Mouse (Mus musculus): ENCODE measurements around the gene Dnah11. TPM values are rescaled to one million over a fixed set of nuclear protein-coding genes. Genes with fewer than 3 reads are reported as not detected.

The Dnah11 gene
- polyA plus RNA-seq, 1 experiment from 2014 or later, result 0.09 TPM

GRCm38 (mm10) chr12:118025771-118026170, 173.1 kb downstream of the Dnah11 start:
- ATAC-seq, result no peak
- Histone ChIP-seq H3K4me2 (ENCODE audit: low read depth, low read length) (no peak overlapping the region), H3K9me3 (ENCODE audit: control insufficient read depth, low read length) (no peaks in the 10 kb centered on the region), H3K9ac (ENCODE audit: low read depth, low read length) (no peak overlapping the region), H3K27ac (ENCODE audit: low read length) (no peak overlapping the region), H3K36me3 (ENCODE audit: control insufficient read depth, insufficient read depth, low read length) (no peaks in the 10 kb centered on the region), H3K27me3 (replicated peaks; ENCODE audit: control insufficient read depth, insufficient read depth, low read length) (no peaks in the 10 kb centered on the region), H3K4me1 (ENCODE audit: control insufficient read depth, insufficient read depth, low read length) (no peaks in the 10 kb centered on the region), H3K4me3 (ENCODE audit: low read length) (no peak overlapping the region)
- WGBS, result 77% methylated on average over 4 of the region's 4 CpGs

GRCm38 (mm10) chr12:118018936-118019335, 179.9 kb downstream of the Dnah11 start:
- Histone ChIP-seq H3K9me3 (ENCODE audit: control insufficient read depth, low read length) (no peaks in the 10 kb centered on the region), H3K4me3 (ENCODE audit: low read length) (no peak overlapping the region), H3K4me2 (ENCODE audit: low read depth, low read length) (no peak overlapping the region), H3K4me1 (ENCODE audit: control insufficient read depth, insufficient read depth, low read length) (no peaks in the 10 kb centered on the region), H3K27me3 (replicated peaks; ENCODE audit: control insufficient read depth, insufficient read depth, low read length) (no peaks in the 10 kb centered on the region), H3K36me3 (ENCODE audit: control insufficient read depth, insufficient read depth, low read length) (no peaks in the 10 kb centered on the region), H3K27ac (ENCODE audit: low read length) (no peak overlapping the region), H3K9ac (ENCODE audit: low read depth, low read length) (no peak overlapping the region)
- WGBS, result 70% methylated on average over 6 of the region's 6 CpGs
- no peak for ATAC-seq

- no peak for ATAC-seq
- Histone ChIP-seq H3K9me3 (ENCODE audit: control insufficient read depth, low read length) (no peaks in the 10 kb centered on the region), H3K9ac (ENCODE audit: low read depth, low read length) (no peak overlapping the region), H3K27me3 (replicated peaks; ENCODE audit: control insufficient read depth, insufficient read depth, low read length) (no peaks in the 10 kb centered on the region), H3K4me3 (ENCODE audit: low read length) (no peak overlapping the region), H3K4me2 (ENCODE audit: low read depth, low read length) (no peak overlapping the region), H3K4me1 (ENCODE audit: control insufficient read depth, insufficient read depth, low read length) (no peaks in the 10 kb centered on the region), H3K36me3 (ENCODE audit: control insufficient read depth, insufficient read depth, low read length) (no peaks in the 10 kb centered on the region), H3K27ac (ENCODE audit: low read length) (no peak overlapping the region)
- WGBS, result 83% methylated on average over 3 of the region's 3 CpGs
Measured at GRCm38 (mm10) chr12:118013872-118014271, 185.0 kb downstream of the Dnah11 start.

- Histone ChIP-seq H3K4me1 (ENCODE audit: control insufficient read depth, insufficient read depth, low read length) (no peaks in the 10 kb centered on the region), H3K4me2 (ENCODE audit: low read depth, low read length) (no peak overlapping the region), H3K9ac (ENCODE audit: low read depth, low read length) (no peak overlapping the region), H3K36me3 (ENCODE audit: control insufficient read depth, insufficient read depth, low read length) (no peaks in the 10 kb centered on the region), H3K9me3 (ENCODE audit: control insufficient read depth, low read length) (no peaks in the 10 kb centered on the region), H3K4me3 (ENCODE audit: low read length) (no peak overlapping the region), H3K27me3 (replicated peaks; ENCODE audit: control insufficient read depth, insufficient read depth, low read length) (no peaks in the 10 kb centered on the region), H3K27ac (ENCODE audit: low read length) (no peak overlapping the region)
- no peak for ATAC-seq
- WGBS, result 89% methylated on average over 8 of the region's 8 CpGs
Measured at GRCm38 (mm10) chr12:118011921-118012320, 186.9 kb downstream of the Dnah11 start.

GRCm38 (mm10) chr12:117994938-117995337, 203.9 kb downstream of the Dnah11 start:
- Histone ChIP-seq H3K4me3 (ENCODE audit: low read length) (no peak overlapping the region), H3K4me2 (ENCODE audit: low read depth, low read length) (no peak overlapping the region), H3K9me3 (ENCODE audit: control insufficient read depth, low read length) (no peaks in the 10 kb centered on the region), H3K27ac (ENCODE audit: low read length) (no peak overlapping the region), H3K4me1 (ENCODE audit: control insufficient read depth, insufficient read depth, low read length) (no peaks in the 10 kb centered on the region), H3K9ac (ENCODE audit: low read depth, low read length) (no peak overlapping the region), H3K27me3 (replicated peaks; ENCODE audit: control insufficient read depth, insufficient read depth, low read length) (no peaks in the 10 kb centered on the region), H3K36me3 (ENCODE audit: control insufficient read depth, insufficient read depth, low read length) (no peaks in the 10 kb centered on the region)
- no peak for ATAC-seq
- WGBS, result 76% methylated on average over 9 of the region's 9 CpGs

- ATAC-seq, result peak; percentile 98
- no peaks in the 10 kb centered on the region for H3K27me3 ChIP-seq (replicated peaks; ENCODE audit: control insufficient read depth, insufficient read depth, low read length)
- no peaks in the 10 kb centered on the region for H3K36me3 ChIP-seq (ENCODE audit: control insufficient read depth, insufficient read depth, low read length)
- no peak overlapping the region for H3K9ac ChIP-seq (ENCODE audit: low read depth, low read length)
- H3K4me3 ChIP-seq (ENCODE audit: low read length), result no peak overlapping the region
- WGBS, result 2% methylated on average over 7 of the region's 7 CpGs
- H3K4me2 ChIP-seq (ENCODE audit: low read depth, low read length), result no peak overlapping the region
- H3K9me3 ChIP-seq (ENCODE audit: control insufficient read depth, low read length), result no peaks in the 10 kb centered on the region
- no peak overlapping the region for H3K27ac ChIP-seq (ENCODE audit: low read length)
- H3K4me1 ChIP-seq (ENCODE audit: control insufficient read depth, insufficient read depth, low read length), result no peaks in the 10 kb centered on the region
Measured at GRCm38 (mm10) chr12:117993499-117993898, 205.3 kb downstream of the Dnah11 start.

GRCm38 (mm10) chr12:117989018-117989828, 209.6 kb downstream of the Dnah11 start:
- no peaks in the 10 kb centered on the region for H3K9me3 ChIP-seq (ENCODE audit: control insufficient read depth, low read length)
- H3K27ac ChIP-seq (ENCODE audit: low read length), result no peak overlapping the region
- no peak overlapping the region for H3K4me3 ChIP-seq (ENCODE audit: low read length)
- H3K4me1 ChIP-seq (ENCODE audit: control insufficient read depth, insufficient read depth, low read length), result no peaks in the 10 kb centered on the region
- H3K4me2 ChIP-seq (ENCODE audit: low read depth, low read length), result no peak overlapping the region
- no peaks in the 10 kb centered on the region for H3K27me3 ChIP-seq (replicated peaks; ENCODE audit: control insufficient read depth, insufficient read depth, low read length)
- no peak overlapping the region for H3K9ac ChIP-seq (ENCODE audit: low read depth, low read length)
- no peak for ATAC-seq
- H3K36me3 ChIP-seq (ENCODE audit: control insufficient read depth, insufficient read depth, low read length), result no peaks in the 10 kb centered on the region
- 20% methylated on average over 11 of the region's 11 CpGs for WGBS

GRCm38 (mm10) chr12:117980315-117980714, 218.5 kb downstream of the Dnah11 start:
- no peak overlapping the region for H3K27ac ChIP-seq (ENCODE audit: low read length)
- 54% methylated on average over 3 of the region's 3 CpGs for WGBS
- H3K36me3 ChIP-seq (ENCODE audit: control insufficient read depth, insufficient read depth, low read length), result no peaks in the 10 kb centered on the region
- H3K4me1 ChIP-seq (ENCODE audit: control insufficient read depth, insufficient read depth, low read length), result no peaks in the 10 kb centered on the region
- H3K9ac ChIP-seq (ENCODE audit: low read depth, low read length), result no peak overlapping the region
- no peak for ATAC-seq
- H3K4me2 ChIP-seq (ENCODE audit: low read depth, low read length), result no peak overlapping the region
- no peaks in the 10 kb centered on the region for H3K9me3 ChIP-seq (ENCODE audit: control insufficient read depth, low read length)
- H3K27me3 ChIP-seq (replicated peaks; ENCODE audit: control insufficient read depth, insufficient read depth, low read length), result no peaks in the 10 kb centered on the region
- no peak overlapping the region for H3K4me3 ChIP-seq (ENCODE audit: low read length)

- Histone ChIP-seq H3K27ac (ENCODE audit: low read length) (no peak overlapping the region), H3K4me3 (ENCODE audit: low read length) (no peak overlapping the region), H3K9ac (ENCODE audit: low read depth, low read length) (no peak overlapping the region), H3K27me3 (replicated peaks; ENCODE audit: control insufficient read depth, insufficient read depth, low read length) (no peaks in the 10 kb centered on the region), H3K36me3 (ENCODE audit: control insufficient read depth, insufficient read depth, low read length) (no peaks in the 10 kb centered on the region), H3K9me3 (ENCODE audit: control insufficient read depth, low read length) (no peaks in the 10 kb centered on the region), H3K4me1 (ENCODE audit: control insufficient read depth, insufficient read depth, low read length) (no peaks in the 10 kb centered on the region), H3K4me2 (ENCODE audit: low read depth, low read length) (no peak overlapping the region)
- no peak for ATAC-seq
Measured at GRCm38 (mm10) chr12:117973712-117974111, 225.1 kb downstream of the Dnah11 start.

GRCm38 (mm10) chr12:117962698-117963097, 236.1 kb downstream of the Dnah11 start:
- Histone ChIP-seq H3K4me1 (ENCODE audit: control insufficient read depth, insufficient read depth, low read length) (no peaks in the 10 kb centered on the region), H3K36me3 (ENCODE audit: control insufficient read depth, insufficient read depth, low read length) (no peaks in the 10 kb centered on the region), H3K4me3 (ENCODE audit: low read length) (no peak overlapping the region), H3K27ac (ENCODE audit: low read length) (no peak overlapping the region), H3K9ac (ENCODE audit: low read depth, low read length) (no peak overlapping the region), H3K27me3 (replicated peaks; ENCODE audit: control insufficient read depth, insufficient read depth, low read length) (no peaks in the 10 kb centered on the region), H3K9me3 (ENCODE audit: control insufficient read depth, low read length) (no peaks in the 10 kb centered on the region), H3K4me2 (ENCODE audit: low read depth, low read length) (no peak overlapping the region)
- ATAC-seq, result peak; percentile 62
- WGBS, result 67% methylated on average over 2 of the region's 2 CpGs
